Mouse (Mus musculus) spleen, adult 2 months (tissue): ENCODE measurements at regions not wholly inside any gene's neighbourhood (a gene's known extent, or its start where the extent isn't known, plus 50 kb on each side); places are given as distances from the start of the nearest gene placed in this dataset.

ENCODE experiments used
- CTCF ChIP-seq: fragments of 200-500 bp; IDR thresholded peaks from 2 replicates; pipeline ENCODE4 v1.5.1; 2011; ENCODE audit warnings: mild to moderate bottlenecking, inconsistent platforms; ENCODE audit not compliant: insufficient read depth, insufficient read length, insufficient replicate concordance; ENCODE audit errors: extremely low read depth
- POLR2A ChIP-seq: fragments of 200-500 bp; IDR thresholded peaks from 2 replicates; pipeline ENCODE4 v1.6.1; 2011; ENCODE audit warnings: low read depth, low read length, inconsistent platforms

GRCm38 (mm10) chr4:7977661-7978444 lies 261.0 kb downstream of the Car8 start:
- TF ChIP-seq CTCF (no peak), POLR2A (no peak)
